8 mouse cellular contexts compared by ENCODE assay signal in the genomic region with DNA sequence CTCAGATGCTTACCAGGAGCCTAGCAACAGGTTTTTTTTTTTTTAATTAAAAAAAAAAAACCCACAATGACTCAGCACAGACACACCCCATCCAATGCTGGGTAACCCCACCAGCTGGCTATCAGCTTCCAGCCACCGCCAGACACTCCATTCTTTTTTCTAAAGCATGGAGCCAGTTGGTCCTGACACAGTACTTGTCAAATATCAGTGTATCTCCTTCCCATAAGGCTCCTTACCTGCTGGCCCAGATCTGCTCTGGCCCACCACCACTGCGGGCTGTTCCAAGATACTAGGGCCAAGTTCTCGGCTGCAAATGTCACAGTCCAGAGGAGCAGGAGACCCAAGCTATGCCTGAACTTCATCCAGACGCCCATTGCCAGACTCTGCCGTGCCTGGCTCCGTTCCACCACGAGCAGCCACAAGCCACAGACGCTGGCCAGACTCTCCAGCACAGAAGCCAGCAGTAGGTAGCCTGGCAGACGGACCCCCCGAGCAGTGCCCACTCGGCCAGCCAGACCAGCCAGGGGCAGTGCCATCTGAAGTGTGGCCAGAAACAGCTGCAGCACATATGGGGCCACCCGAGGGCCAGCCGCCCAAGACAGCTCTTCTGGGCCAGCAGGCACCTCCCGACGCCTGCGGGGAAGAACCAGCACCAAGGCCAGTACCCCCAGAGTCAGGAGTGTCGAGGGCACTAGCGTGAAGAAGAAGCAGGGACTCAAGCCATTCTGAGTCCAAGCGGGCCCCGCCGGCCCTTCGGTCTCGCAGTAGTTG. TPM values are rescaled to one million over a fixed set of nuclear protein-coding genes. Genes with fewer than 3 reads are reported as not detected.
A peak's percentile ranks its signal among the peaks of the same experiment; 100 is the strongest.
DNase-seq lines count a peak whose midpoint lies in the region; ATAC-seq and TF ChIP-seq lines count a peak whose summit lies in the region.

No protein-coding gene starts in this region.

- no peak for TF ChIP-seq CTCF in liver, embryonic 14.5 days (IDR thresholded peaks at IDR 0.05; ENCODE audit: low read depth)

- H3K27ac ChIP-seq in embryonic facial prominence, embryonic 14.5 days (replicated peaks; ENCODE audit: low read depth, low read length) = no peak overlapping the region
- H3K27ac ChIP-seq in heart, embryonic 12.5 days (ENCODE audit: poor library complexity, severe bottlenecking) = peak overlapping the region; percentile 64
- peak overlapping the region; percentile 49 for H3K27ac ChIP-seq in kidney, embryonic 15.5 days
- peak overlapping the region; percentile 95 for H3K27ac ChIP-seq in liver, embryonic 14.5 days

- peak; percentile 48 for DNase-seq in layer of hippocampus, adult 11-12 months (ENCODE audit: low spot score)
- DNase-seq in layer of hippocampus, adult 9-10 months (ENCODE audit: low spot score) = no peak
- DNase-seq in adrenal gland, postnatal 36 days = peak; percentile 42 to 66
- DNase-seq in embryonic facial prominence, embryonic 14.5 days (ENCODE audit: low spot score) = peak; percentile 16
- DNase-seq in liver, embryonic 14.5 days (ENCODE audit: low read depth in 3 of 3, low spot score in 3 of 3) = peak; percentile 79 to 84 (median 83)
- peak; percentile 13 for DNase-seq in retina, embryonic 14.5 days (ENCODE audit: low spot score)

- peak overlapping the region; percentile 99 for H3K4me2 ChIP-seq in embryonic facial prominence, embryonic 14.5 days (ENCODE audit: low read depth, low read length)
- H3K4me2 ChIP-seq in heart, embryonic 12.5 days = peak overlapping the region; percentile 99
- H3K4me2 ChIP-seq in kidney, embryonic 15.5 days = peak overlapping the region; percentile 83
- H3K4me2 ChIP-seq in liver, embryonic 14.5 days (ENCODE audit: low read depth) = peak overlapping the region; percentile 79

- peak; percentile 27 for ATAC-seq in embryonic facial prominence, embryonic 14.5 days (ENCODE audit: low read depth)
- peak; percentile 65 for ATAC-seq in heart, embryonic 12.5 days (ENCODE audit: insufficient number of reproducible peaks, low FRiP score)
- peak; percentile 16; the same call in 1 of the 2 replicates for ATAC-seq in kidney, embryonic 15.5 days (replicated peaks; ENCODE audit: low FRiP score)
- ATAC-seq in liver, embryonic 14.5 days (ENCODE audit: insufficient read depth) = peak; percentile 77

- H3K9ac ChIP-seq in embryonic facial prominence, embryonic 14.5 days (ENCODE audit: low read depth, low read length) = peak overlapping the region; percentile 68
- H3K9ac ChIP-seq in heart, embryonic 12.5 days = peak overlapping the region; percentile 83
- peak overlapping the region; percentile 57 for H3K9ac ChIP-seq in kidney, embryonic 15.5 days
- peak overlapping the region; percentile 96 for H3K9ac ChIP-seq in liver, embryonic 14.5 days (replicated peaks)

- WGBS in embryonic facial prominence, embryonic 14.5 days = 6% methylated on average over 22 of the region's 23 CpGs
- 9% methylated on average over 23 of the region's 23 CpGs for WGBS in heart, embryonic 12.5 days
- WGBS in kidney, embryonic 15.5 days = 6% methylated on average over 23 of the region's 23 CpGs
- WGBS in liver, embryonic 14.5 days (ENCODE audit: insufficient replicate concordance) = 1% methylated on average over 23 of the region's 23 CpGs

- TF ChIP-seq EP300 in liver, embryonic 14.5 days (IDR thresholded peaks at IDR 0.05; ENCODE audit: low read depth) = peak; percentile 71

- no peaks in the 10 kb centered on the region for H3K9me3 ChIP-seq in embryonic facial prominence, embryonic 14.5 days (ENCODE audit: control insufficient read depth, low read length)
- H3K9me3 ChIP-seq in heart, embryonic 12.5 days (replicated peaks) = no peaks in the 10 kb centered on the region
- H3K9me3 ChIP-seq in kidney, embryonic 15.5 days (replicated peaks) = no peaks in the 10 kb centered on the region
- H3K9me3 ChIP-seq in liver, embryonic 14.5 days (ENCODE audit: control insufficient read depth, low read length) = no peaks in the 10 kb centered on the region

- no peaks in the 10 kb centered on the region for H3K27me3 ChIP-seq in embryonic facial prominence, embryonic 14.5 days (replicated peaks; ENCODE audit: control insufficient read depth, insufficient read depth, low read length)
- no peaks in the 10 kb centered on the region for H3K27me3 ChIP-seq in heart, embryonic 12.5 days (replicated peaks)
- no peaks in the 10 kb centered on the region for H3K27me3 ChIP-seq in kidney, embryonic 15.5 days
- no peaks in the 10 kb centered on the region for H3K27me3 ChIP-seq in liver, embryonic 14.5 days (ENCODE audit: control insufficient read depth, insufficient read depth, low read length)

- H3K36me3 ChIP-seq in embryonic facial prominence, embryonic 14.5 days (ENCODE audit: control insufficient read depth, insufficient read depth, low read length) = peaks cover 55% of the 10 kb centered on the region
- H3K36me3 ChIP-seq in heart, embryonic 12.5 days = peaks cover 63% of the 10 kb centered on the region
- peaks cover 65% of the 10 kb centered on the region for H3K36me3 ChIP-seq in kidney, embryonic 15.5 days
- H3K36me3 ChIP-seq in liver, embryonic 14.5 days (replicated peaks; ENCODE audit: control insufficient read depth, insufficient read depth, low read depth) = peaks cover 70% of the 10 kb centered on the region

- H3K4me1 ChIP-seq in embryonic facial prominence, embryonic 14.5 days (ENCODE audit: control insufficient read depth, insufficient read depth, low read length) = peaks cover 6% of the 10 kb centered on the region
- H3K4me1 ChIP-seq in heart, embryonic 12.5 days (replicated peaks) = peaks cover 13% of the 10 kb centered on the region
- peaks cover 20% of the 10 kb centered on the region for H3K4me1 ChIP-seq in kidney, embryonic 15.5 days
- H3K4me1 ChIP-seq in liver, embryonic 14.5 days (replicated peaks; ENCODE audit: control insufficient read depth in 2 of 2, insufficient read depth in 2 of 2, low read length in 1 of 2) = peaks cover 16 to 18% of the 10 kb centered on the region in 2 experiments

- peak overlapping the region; percentile 56 for H3K4me3 ChIP-seq in embryonic facial prominence, embryonic 14.5 days (ENCODE audit: low read depth, low read length)
- peak overlapping the region; percentile 71 for H3K4me3 ChIP-seq in heart, embryonic 12.5 days
- H3K4me3 ChIP-seq in kidney, embryonic 15.5 days (replicated peaks) = peak overlapping the region; percentile 64
- H3K4me3 ChIP-seq in liver, embryonic 14.5 days (ENCODE audit: insufficient read depth in 1 of 2, low read depth in 2 of 2, low read length in 2 of 2) = peak overlapping the region; percentile 61 to 70

RNA-seq across cellular contexts. Expression of a gene that starts 0.7 kb away (rescaled TPM):
- 10 to 100 TPM; 24.9 to 33.9 TPM for total RNA-seq in adrenal gland, postnatal 36 days (2021)
- 21.7 and 24.5 TPM in 2 replicates for polyA plus RNA-seq in embryonic facial prominence, embryonic 14.5 days (2014; fragmentation: Nextera tagmentation; extraction: Ambion mirVana)
- 16.6 TPM in 2 replicates for polyA plus RNA-seq in heart, embryonic 12.5 days (2016; fragmentation: Nextera tagmentation; extraction: Ambion mirVana)
- 30.8 and 36.5 TPM in 2 replicates for polyA plus RNA-seq in kidney, embryonic 15.5 days (2015; fragmentation: Nextera tagmentation; extraction: Ambion mirVana)
- 31.4 and 41.4 TPM in 2 replicates for polyA plus RNA-seq in liver, embryonic 14.5 days (2012; rRNA removed)
- 48.9 and 58.5 TPM in 2 replicates for polyA plus RNA-seq in liver, embryonic 14.5 days (2014; fragmentation: Nextera tagmentation; extraction: Ambion mirVana)

RNA-seq across cellular contexts. Expression of a gene that starts 11.1 kb away (rescaled TPM):
- total RNA-seq in adrenal gland, postnatal 36 days (2021) = 10 to 100 TPM; 30.2 to 35.1 TPM
- polyA plus RNA-seq in embryonic facial prominence, embryonic 14.5 days (2014; fragmentation: Nextera tagmentation; extraction: Ambion mirVana) = 37.0 and 37.6 TPM in 2 replicates
- polyA plus RNA-seq in heart, embryonic 12.5 days (2016; fragmentation: Nextera tagmentation; extraction: Ambion mirVana) = 26.1 and 26.7 TPM in 2 replicates
- 41.3 and 42.4 TPM in 2 replicates for polyA plus RNA-seq in kidney, embryonic 15.5 days (2015; fragmentation: Nextera tagmentation; extraction: Ambion mirVana)
- 35.3 and 43.5 TPM in 2 replicates for polyA plus RNA-seq in liver, embryonic 14.5 days (2012; rRNA removed)
- 40.6 and 41.6 TPM in 2 replicates for polyA plus RNA-seq in liver, embryonic 14.5 days (2014; fragmentation: Nextera tagmentation; extraction: Ambion mirVana)

RNA-seq across cellular contexts. Expression of a gene that starts 12.4 kb away (rescaled TPM):
- total RNA-seq in adrenal gland, postnatal 36 days (2021) = 10 to 100 TPM; 13.7 to 16.8 TPM
- 16.8 and 21.8 TPM in 2 replicates for polyA plus RNA-seq in embryonic facial prominence, embryonic 14.5 days (2014; fragmentation: Nextera tagmentation; extraction: Ambion mirVana)
- polyA plus RNA-seq in heart, embryonic 12.5 days (2016; fragmentation: Nextera tagmentation; extraction: Ambion mirVana) = 26.7 and 29.3 TPM in 2 replicates
- 24.9 and 26.8 TPM in 2 replicates for polyA plus RNA-seq in kidney, embryonic 15.5 days (2015; fragmentation: Nextera tagmentation; extraction: Ambion mirVana)
- 6.3 and 7.6 TPM in 2 replicates for polyA plus RNA-seq in liver, embryonic 14.5 days (2012; rRNA removed)
- polyA plus RNA-seq in liver, embryonic 14.5 days (2014; fragmentation: Nextera tagmentation; extraction: Ambion mirVana) = 4.8 and 7.2 TPM in 2 replicates

RNA-seq across cellular contexts. Expression of a gene that starts 12.5 kb away (rescaled TPM):
- total RNA-seq in adrenal gland, postnatal 36 days (2021) = 10 to 100 TPM; 38.0 to 43.7 TPM
- polyA plus RNA-seq in embryonic facial prominence, embryonic 14.5 days (2014; fragmentation: Nextera tagmentation; extraction: Ambion mirVana) = 31.9 and 32.7 TPM in 2 replicates
- polyA plus RNA-seq in heart, embryonic 12.5 days (2016; fragmentation: Nextera tagmentation; extraction: Ambion mirVana) = 33.6 and 35.4 TPM in 2 replicates
- polyA plus RNA-seq in kidney, embryonic 15.5 days (2015; fragmentation: Nextera tagmentation; extraction: Ambion mirVana) = 29.3 and 33.3 TPM in 2 replicates
- 17.4 and 23.6 TPM in 2 replicates for polyA plus RNA-seq in liver, embryonic 14.5 days (2012; rRNA removed)
- 16.4 and 18.3 TPM in 2 replicates for polyA plus RNA-seq in liver, embryonic 14.5 days (2014; fragmentation: Nextera tagmentation; extraction: Ambion mirVana)

RNA-seq across cellular contexts. Expression of a gene that starts 31.1 kb away (rescaled TPM):
- 10 to 100 TPM; 20.2 to 22.2 TPM for total RNA-seq in adrenal gland, postnatal 36 days (2021)
- 13.0 and 17.6 TPM in 2 replicates for polyA plus RNA-seq in embryonic facial prominence, embryonic 14.5 days (2014; fragmentation: Nextera tagmentation; extraction: Ambion mirVana)
- polyA plus RNA-seq in heart, embryonic 12.5 days (2016; fragmentation: Nextera tagmentation; extraction: Ambion mirVana) = 9.6 and 11.1 TPM in 2 replicates
- polyA plus RNA-seq in kidney, embryonic 15.5 days (2015; fragmentation: Nextera tagmentation; extraction: Ambion mirVana) = 44.9 and 45.8 TPM in 2 replicates
- polyA plus RNA-seq in liver, embryonic 14.5 days (2012; rRNA removed) = 4.0 and 4.9 TPM in 2 replicates
- polyA plus RNA-seq in liver, embryonic 14.5 days (2014; fragmentation: Nextera tagmentation; extraction: Ambion mirVana) = 3.2 and 4.3 TPM in 2 replicates

Comparison
In these comparisons a context has a peak if more than half of its experiments do, and no peak if none do; other contexts are left out.
1. ATAC-seq: peak in every context shown above with its lines; median percentile 77 in liver, embryonic 14.5 days; 65 in heart, embryonic 12.5 days; 27 in embryonic facial prominence, embryonic 14.5 days; 16 in kidney, embryonic 15.5 days.